Mouse (Mus musculus): ENCODE measurements around the gene Rimbp2.

GRCm38 (mm10) chr5:128710596-128710995, 242.7 kb downstream of the Rimbp2 start:
- TF ChIP-seq CTCF (IDR thresholded peaks at IDR 0.05; ENCODE audit: insufficient read depth, low read length), result no peak
- TF ChIP-seq POLR2A (IDR thresholded peaks at IDR 0.05; ENCODE audit: borderline replicate concordance, extremely low read depth, low read depth, low read length), result no peak

Data from lung, adult 2 months (tissue).